Mouse (Mus musculus) CH12.LX (cell line): ENCODE results near the gene Hist1h4k. TPM values are rescaled to one million over a fixed set of nuclear protein-coding genes. Genes with fewer than 3 reads are reported as not detected.
"Not testable (repeated sequence)": the region's sequence is repeated elsewhere in the genome, so short reads cannot be mapped to it uniquely, and the experiment has no call there.

ENCODE experiments used
- DNase-seq: peaks from one replicate; pipeline ENCODE4 v3.0.0-alpha.2; 2013; ENCODE audit errors: extremely low read depth
- H3K27ac ChIP-seq: 2 replicates; pipeline ENCODE4 v1.5.1; 2012; ENCODE audit warnings: low read depth, mild to moderate bottlenecking, control low read depth, moderate library complexity; ENCODE audit not compliant: insufficient read depth
- H3K27me3 ChIP-seq: replicated peaks from 2 replicates; pipeline ENCODE3; 2012; ENCODE audit warnings: inconsistent platforms
- H3K36me3 ChIP-seq, 2 experiments: replicated peaks in 1 of 2; 2 replicates each; pipeline versions ENCODE3 to v1.6.1; 2012; ENCODE audit warnings: inconsistent platforms in 1 of 2, low read length in 1 of 2, mild to moderate bottlenecking in 1 of 2, mixed read lengths in 1 of 2, moderate library complexity in 1 of 2; ENCODE audit not compliant: control insufficient read depth in 1 of 2, insufficient read depth in 1 of 2
- H3K4me1 ChIP-seq, 2 experiments: 2 replicates each; pipeline ENCODE4 v1.6.1; 2012; ENCODE audit warnings: inconsistent platforms in 1 of 2, moderate library complexity in 1 of 2; ENCODE audit not compliant: insufficient read depth in 2 of 2, control insufficient read depth in 1 of 2
- H3K4me2 ChIP-seq: 2 replicates; pipeline ENCODE4 v1.6.1; 2012; ENCODE audit warnings: low read depth, mild to moderate bottlenecking, control low read depth; ENCODE audit not compliant: poor library complexity, insufficient read depth, severe bottlenecking
- H3K4me3 ChIP-seq, 3 experiments: fragments of 150-350 bp in 1 of 3; sonication (generic) in 1 of 3; replicated peaks in 1 of 3; 2 replicates each; pipeline versions ENCODE3 to v1.5.1; 2011 to 2012; ENCODE audit warnings: low read depth in 2 of 3, low read length in 2 of 3, mild to moderate bottlenecking in 2 of 3, moderate library complexity in 2 of 3, control low read depth in 1 of 3, improper control_type of control experiment in 1 of 3, inconsistent platforms in 1 of 3, mixed read lengths in 1 of 3; ENCODE audit not compliant: poor library complexity in 1 of 3
- H3K79me2 ChIP-seq: replicated peaks from 2 replicates; pipeline ENCODE4 v1.6.1; 2012; ENCODE audit warnings: mild to moderate bottlenecking, moderate library complexity; ENCODE audit not compliant: control insufficient read depth, poor library complexity, insufficient read depth, severe bottlenecking; ENCODE audit errors: extremely low read depth
- H3K9ac ChIP-seq: 2 replicates; pipeline ENCODE4 v1.6.1; 2012; ENCODE audit warnings: low read depth, mild to moderate bottlenecking, control low read depth, moderate library complexity; ENCODE audit not compliant: insufficient read depth
- H3K9me3 ChIP-seq: replicated peaks from 2 replicates; pipeline ENCODE3; 2012; ENCODE audit warnings: low read length, inconsistent platforms, mixed read lengths
- CHD1 ChIP-seq: IDR thresholded peaks from 2 replicates; pipeline ENCODE4 v1.6.1; 2012; ENCODE audit warnings: low read depth, low read length, improper control_type of control experiment, inconsistent platforms
- CHD2 ChIP-seq: IDR thresholded peaks from 2 replicates; pipeline ENCODE4 v1.6.1; 2011; ENCODE audit warnings: low read length, improper control_type of control experiment
- E2F4 ChIP-seq: IDR thresholded peaks from 2 replicates; pipeline ENCODE4 v1.6.1; 2011; ENCODE audit warnings: low read depth, low read length, improper control_type of control experiment; ENCODE audit not compliant: insufficient replicate concordance
- ELF1 ChIP-seq: IDR thresholded peaks from 2 replicates; pipeline ENCODE4 v1.6.1; 2014; ENCODE audit warnings: low read depth, mild to moderate bottlenecking, inconsistent platforms, low read length, improper control_type of control experiment
- EP300 ChIP-seq: IDR thresholded peaks from 2 replicates; pipeline ENCODE4 v1.6.1; 2011; ENCODE audit warnings: low read length, improper control_type of control experiment
- ETS1 ChIP-seq: conservative IDR thresholded peaks from 2 replicates; pipeline ENCODE4 v1.6.1; 2012; ENCODE audit warnings: low read depth, mild to moderate bottlenecking, inconsistent platforms, low read length, improper control_type of control experiment, moderate library complexity
- HCFC1 ChIP-seq: IDR thresholded peaks from 2 replicates; pipeline ENCODE4 v1.6.1; 2012; ENCODE audit warnings: low read depth, mild to moderate bottlenecking, inconsistent platforms, low read length, improper control_type of control experiment
- JUN ChIP-seq: IDR thresholded peaks from 2 replicates; pipeline ENCODE4 v1.6.1; 2011; ENCODE audit warnings: low read depth, mild to moderate bottlenecking, low read length, improper control_type of control experiment, moderate library complexity; ENCODE audit not compliant: insufficient read depth
- MAFK ChIP-seq: IDR thresholded peaks from 2 replicates; pipeline ENCODE4 v1.6.1; 2011; ENCODE audit warnings: low read length, improper control_type of control experiment; ENCODE audit not compliant: insufficient replicate concordance
- MAX ChIP-seq: IDR thresholded peaks from 2 replicates; pipeline ENCODE4 v1.6.1; 2011; ENCODE audit warnings: low read length, improper control_type of control experiment
- MEF2A ChIP-seq: IDR thresholded peaks from 2 replicates; pipeline ENCODE4 v1.6.1; 2014; ENCODE audit warnings: low read depth, mild to moderate bottlenecking, inconsistent platforms, low read length, improper control_type of control experiment, borderline replicate concordance
- MXI1 ChIP-seq: IDR thresholded peaks from 2 replicates; pipeline ENCODE4 v1.6.1; 2011; ENCODE audit warnings: mild to moderate bottlenecking, low read depth, low read length, improper control_type of control experiment
- MYC ChIP-seq: IDR thresholded peaks from 2 replicates; pipeline ENCODE4 v1.6.1; 2011; ENCODE audit warnings: low read depth, mild to moderate bottlenecking, improper control_type of control experiment, low read length
- NELFE ChIP-seq: IDR thresholded peaks from 2 replicates; pipeline ENCODE4 v1.6.1; 2011; ENCODE audit warnings: low read depth, low read length, improper control_type of control experiment
- NRF1 ChIP-seq: IDR thresholded peaks from 2 replicates; pipeline ENCODE4 v1.6.1; 2014; ENCODE audit warnings: low read depth, mild to moderate bottlenecking, inconsistent platforms, low read length, improper control_type of control experiment, moderate library complexity
- POLR2A ChIP-seq: IDR thresholded peaks from 2 replicates; pipeline ENCODE4 v1.6.1; 2011; ENCODE audit warnings: low read depth, mild to moderate bottlenecking, improper control_type of control experiment, low read length
- POLR2AphosphoS2 ChIP-seq: IDR thresholded peaks from 2 replicates; pipeline ENCODE4 v1.6.1; 2011; ENCODE audit warnings: low read depth, low read length, improper control_type of control experiment
- RCOR1 ChIP-seq: conservative IDR thresholded peaks from 2 replicates; pipeline ENCODE4 v1.6.1; 2012; ENCODE audit warnings: low read depth, mild to moderate bottlenecking, inconsistent platforms, low read length, improper control_type of control experiment
- SMC3 ChIP-seq: IDR thresholded peaks from 2 replicates; pipeline ENCODE4 v1.6.1; 2011; ENCODE audit warnings: low read depth, low read length, improper control_type of control experiment
- TBP ChIP-seq: conservative IDR thresholded peaks from 2 replicates; pipeline ENCODE4 v1.6.1; 2011; ENCODE audit warnings: low read depth, low read length, improper control_type of control experiment
- TCF12 ChIP-seq: IDR thresholded peaks from 2 replicates; pipeline ENCODE4 v1.6.1; 2014; ENCODE audit warnings: low read depth, mild to moderate bottlenecking, inconsistent platforms, low read length, improper control_type of control experiment
- UBTF ChIP-seq: IDR thresholded peaks from 2 replicates; pipeline ENCODE4 v1.6.1; 2012; ENCODE audit warnings: low read depth, mild to moderate bottlenecking, inconsistent platforms, low read length, improper control_type of control experiment, moderate library complexity
- USF1 ChIP-seq: IDR thresholded peaks from 2 replicates; pipeline ENCODE4 v1.6.1; 2014; ENCODE audit warnings: low read depth, mild to moderate bottlenecking, inconsistent platforms, low read length, improper control_type of control experiment
- USF2 ChIP-seq: conservative IDR thresholded peaks from 2 replicates; pipeline ENCODE4 v1.6.1; 2011; ENCODE audit warnings: low read depth, low read length, improper control_type of control experiment
- ZC3H11A ChIP-seq: IDR thresholded peaks from 2 replicates; pipeline ENCODE4 v1.6.1; 2012; ENCODE audit warnings: low read depth, mild to moderate bottlenecking, inconsistent platforms, low read length, improper control_type of control experiment
- ZMIZ1 ChIP-seq: IDR thresholded peaks from 2 replicates; pipeline ENCODE4 v1.6.1; 2012; ENCODE audit warnings: low read depth, mild to moderate bottlenecking, inconsistent platforms, low read length, improper control_type of control experiment
- dilution Hi-C: fragments of 300-500 bp; cut with MboI; formaldehyde crosslinking; loops from 2 replicates; pipeline ENCODE4 v1.14.3; 2020; ENCODE audit warnings: low sequenced_read_pairs; ENCODE audit not compliant: extremely low pct_unique_long_range_greater_than_20kb, extremely low pct_ligation_motif_present
- in situ Hi-C: fragments of 300-500 bp; cut with MboI; formaldehyde crosslinking; loops from 3 replicates; pipeline ENCODE4 v1.14.3; 2019; ENCODE audit warnings: low sequenced_read_pairs, low pct_ligation_motif_present, low pct_unique_long_range_greater_than_20kb, mixed read lengths
- polyA plus RNA-seq: library from polyadenylated mRNA; unstranded; fragments of >175 nt; gene quantifications from 2 replicates; pipeline ENCODE4 v1.2.1, GENCODE M21; 2012; ENCODE audit warnings: low read depth; ENCODE audit not compliant: insufficient read length
- total RNA-seq, 2 experiments: library from RNA; depleted of rRNA; stranded (reverse); fragments of 300-350 nt in 1 of 2; fragments of >200 nt in 1 of 2; gene quantifications; 2 replicates each; pipeline ENCODE4 v1.2.3; 2012 to 2014

The Hist1h4k gene
- total and polyA plus RNA-seq, 3 experiments: 13.2 to 4,319 (median 25.4) TPM

DNA sequence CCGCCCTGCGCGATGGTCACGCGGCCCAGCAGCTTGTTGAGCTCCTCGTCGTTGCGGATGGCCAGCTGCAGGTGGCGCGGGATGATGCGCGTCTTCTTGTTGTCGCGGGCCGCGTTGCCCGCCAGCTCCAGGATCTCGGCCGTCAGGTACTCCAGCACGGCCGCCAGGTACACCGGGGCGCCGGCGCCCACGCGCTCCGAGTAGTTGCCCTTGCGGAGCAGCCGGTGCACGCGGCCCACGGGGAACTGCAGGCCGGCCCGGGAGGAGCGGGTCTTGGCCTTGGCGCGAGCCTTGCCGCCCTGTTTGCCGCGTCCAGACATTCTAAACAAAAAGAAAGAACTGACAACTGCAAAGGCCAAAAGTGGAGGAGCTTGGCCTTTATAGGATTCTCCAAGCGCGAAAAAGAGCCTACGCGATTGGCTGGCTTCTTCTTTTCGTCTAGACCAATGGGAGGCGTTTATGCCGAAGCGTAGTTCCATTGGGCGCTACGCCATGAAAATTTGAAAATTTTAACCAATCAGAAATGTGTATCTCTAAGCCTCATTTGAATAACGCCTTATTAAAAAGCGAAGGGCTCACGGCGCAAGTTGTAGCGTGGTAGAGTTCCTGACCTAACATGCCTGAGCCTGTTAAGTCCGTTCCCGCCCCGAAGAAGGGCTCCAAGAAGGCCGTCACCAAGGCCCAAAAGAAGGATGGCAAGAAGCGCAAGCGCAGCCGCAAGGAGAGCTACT lies 36.8 kb upstream of the Hist1h4k start, which contains the start of the genes Hist1h2an and Hist1h2bp:
TSS of gene Hist1h2an (minus strand) at position 320 of the 731 bp plus-strand sequence.
TSS of gene Hist1h2bp (plus strand) at position 563 of the 731 bp plus-strand sequence.
- Histone ChIP-seq H3K4me2 (peak within 1 kb of the TSS; percentile 88), H3K27ac (peak within 1 kb of the TSS; percentile 92), H3K4me3 (peak within 1 kb of the TSS; percentile 2 to 57 (median 37)), H3K4me1 (peaks cover 0 to 32% of the 10 kb centered on the region in 2 experiments; a peak in 3 of 4 replicates), H3K9ac (peak within 1 kb of the TSS; percentile 78)
- H3K9me3 ChIP-seq, in situ Hi-C loops, H3K36me3 ChIP-seq, H3K79me2 ChIP-seq, dilution Hi-C loops, H3K27me3 ChIP-seq: not testable (repeated sequence)
- peak; percentile 87 for TF ChIP-seq POLR2A
- peak; percentile 50; the same call in 1 of the 2 replicates for TF ChIP-seq HCFC1
- peak; percentile 49 for TF ChIP-seq NELFE
- peak; percentile 68 for TF ChIP-seq NRF1
- TF ChIP-seq CHD2: peak; percentile 91
- peak; percentile 94 for TF ChIP-seq E2F4
- peak; percentile 99 for TF ChIP-seq TBP
- peak; percentile 3; the same call in 1 of the 2 replicates for TF ChIP-seq POLR2AphosphoS2
- peak; percentile 58 for TF ChIP-seq MAX
- TF ChIP-seq CHD1: peak; percentile 89; the same call in 1 of the 2 replicates
- TF ChIP-seq MYC: peak; percentile 33; the same call in 1 of the 2 replicates
- 0 out of 2 replicates have a peak, but pooled peaks have one; percentile 64 for TF ChIP-seq UBTF
- peak; percentile 15; the same call in 1 of the 2 replicates for TF ChIP-seq MXI1
- peak; percentile 97 for DNase-seq

DNA sequence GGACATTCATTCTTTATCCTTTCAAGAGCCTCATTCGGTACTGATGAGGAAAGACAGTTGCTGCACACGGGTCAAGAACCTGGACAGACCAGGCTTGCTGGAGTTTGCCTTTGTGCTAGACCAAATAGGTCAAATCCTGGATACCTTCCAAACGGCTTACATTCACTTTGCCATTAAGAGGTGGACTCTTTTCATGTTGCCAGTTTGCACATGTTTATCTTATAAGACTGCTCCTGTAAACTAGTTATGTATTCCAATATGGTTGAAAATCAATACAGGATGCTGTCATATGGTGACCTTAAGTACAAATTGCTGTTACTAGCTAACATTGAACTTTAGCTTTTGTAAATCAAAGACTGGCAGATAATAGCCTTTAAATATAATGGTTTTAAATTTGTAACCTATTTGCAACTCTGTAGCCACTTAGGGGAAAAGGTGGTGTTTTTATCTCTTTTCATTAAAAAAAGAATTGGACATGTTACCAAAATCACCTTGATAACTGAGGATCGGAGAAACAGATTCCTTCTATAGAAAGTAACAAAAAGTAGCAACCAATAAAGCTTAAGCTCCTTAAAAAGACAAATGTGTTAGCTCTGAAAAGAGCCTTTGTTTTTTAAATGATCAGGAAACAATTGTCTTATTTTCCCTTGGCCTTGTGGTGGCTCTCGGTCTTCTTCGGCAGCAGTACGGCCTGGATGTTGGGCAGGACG lies 36.0 kb upstream of the Hist1h4k start:
- in situ Hi-C loops: no loop called here
- H3K4me1 ChIP-seq: peaks cover 0 to 30% of the 10 kb centered on the region in 2 experiments; a peak in 3 of 4 replicates
- dilution Hi-C loops: no loop called here
- no peak for TF ChIP-seq USF2
- TF ChIP-seq EP300: no peak
- TF ChIP-seq ELF1: no peak
- no peak for TF ChIP-seq JUN
- no peak for TF ChIP-seq ZC3H11A
- no peak for TF ChIP-seq SMC3
- peak; percentile 95; the same call in 1 of the 2 replicates for TF ChIP-seq UBTF
- TF ChIP-seq NELFE: peak; percentile 79; the same call in 1 of the 2 replicates
- TF ChIP-seq NRF1: no peak
- peak; percentile 99 for TF ChIP-seq POLR2AphosphoS2
- peak; percentile 78; the same call in 1 of the 2 replicates for TF ChIP-seq RCOR1
- TF ChIP-seq MYC: peak; percentile 59; the same call in 1 of the 2 replicates
- peak; percentile 81 for TF ChIP-seq POLR2A
- TF ChIP-seq CHD2: no peak
- no peak for TF ChIP-seq ETS1
- TF ChIP-seq MEF2A: no peak
- 0 out of 2 replicates have a peak, but pooled peaks have one; percentile 75 for TF ChIP-seq E2F4
- TF ChIP-seq CHD1: peak; percentile 97
- TF ChIP-seq TCF12: no peak
- peak; percentile 95 for TF ChIP-seq ZMIZ1
- TF ChIP-seq MAX: no peak
- no peak for TF ChIP-seq HCFC1
- TF ChIP-seq USF1: no peak
- TF ChIP-seq MAFK: no peak

More for the DNA sequence above, 36.0 kb upstream of the Hist1h4k start:
- Histone ChIP-seq H3K9ac (peak overlapping the region; percentile 78), H3K27ac (peak overlapping the region; percentile 92), H3K36me3 (no peaks in the 10 kb centered on the region), H3K9me3 (no peaks in the 10 kb centered on the region), H3K4me2 (peak overlapping the region; percentile 59), H3K4me3 (peak overlapping the region; percentile 2 to 57 (median 37)), H3K27me3 (no peaks in the 10 kb centered on the region), H3K79me2 (no peaks in the 10 kb centered on the region)
- DNase-seq: peak; percentile 68
